22 mouse cellular contexts compared by ENCODE assay signal in genomic region chr5:73336448-73336847, GRCm38 (mm10). TPM values are rescaled to one million over a fixed set of nuclear protein-coding genes. Genes with fewer than 3 reads are reported as not detected.
A peak's percentile ranks its signal among the peaks of the same experiment; 100 is the strongest.
DNase-seq lines count a peak whose midpoint lies in the region; ATAC-seq and TF ChIP-seq lines count a peak whose summit lies in the region.
"Had no signal": no experiment of that assay in that cellular context is flagged by ENCODE, and none has a peak within 500 bp of the region (broad histone marks: within the 10 kb centered on the region; RNA-seq: fewer than 3 reads in every experiment).

No protein-coding gene starts in this region.

- peaks cover 33% of the 10 kb centered on the region for H3K4me1 ChIP-seq in heart, embryonic 11.5 days (ENCODE audit: control insufficient read depth, insufficient read depth, low read length)
- peaks cover 13% of the 10 kb centered on the region for H3K4me1 ChIP-seq in liver, adult 2 months (ENCODE audit: control insufficient read depth, insufficient read depth, low read length)
- peaks cover 4% of the 10 kb centered on the region for H3K4me1 ChIP-seq in liver, postnatal 0 days (ENCODE audit: insufficient read depth)
- peaks cover 6% of the 10 kb centered on the region for H3K4me1 ChIP-seq in cortical plate, adult 2 months (ENCODE audit: control insufficient read depth, insufficient read depth, low read length)
- H3K4me1 ChIP-seq in small intestine, adult 2 months (ENCODE audit: control insufficient read depth, insufficient read depth, insufficient read length, low read length) = peaks cover 17% of the 10 kb centered on the region

- H3K27me3 ChIP-seq in heart, embryonic 11.5 days (ENCODE audit: control insufficient read depth, insufficient read depth, low read length) = no peaks in the 10 kb centered on the region
- no peaks in the 10 kb centered on the region for H3K27me3 ChIP-seq in liver, adult 2 months (ENCODE audit: control insufficient read depth, insufficient read depth, low read length)
- no peaks in the 10 kb centered on the region for H3K27me3 ChIP-seq in liver, postnatal 0 days (ENCODE audit: insufficient read depth, low read length)
- no peaks in the 10 kb centered on the region for H3K27me3 ChIP-seq in small intestine, adult 2 months (ENCODE audit: control insufficient read depth, insufficient read depth, low read length)
- H3K27me3 ChIP-seq: embryonic facial prominence, embryonic 15.5 days had no signal

- H3K9me3 ChIP-seq in heart, embryonic 11.5 days (replicated peaks; ENCODE audit: control insufficient read depth, low read length) = no peaks in the 10 kb centered on the region
- H3K9me3 ChIP-seq in liver, postnatal 0 days (ENCODE audit: low read length) = no peaks in the 10 kb centered on the region
- H3K9me3 ChIP-seq: embryonic facial prominence, embryonic 15.5 days; limb, embryonic 12.5 days; liver, embryonic 12.5 days; midbrain, embryonic 10.5 days had no signal

- H3K36me3 ChIP-seq in heart, embryonic 11.5 days (ENCODE audit: control insufficient read depth, insufficient read depth, low read length) = no peaks in the 10 kb centered on the region
- no peaks in the 10 kb centered on the region for H3K36me3 ChIP-seq in liver, adult 2 months (ENCODE audit: control insufficient read depth, insufficient read depth, low read length)
- no peaks in the 10 kb centered on the region for H3K36me3 ChIP-seq in liver, postnatal 0 days (replicated peaks; ENCODE audit: insufficient read depth, low read length)
- H3K36me3 ChIP-seq in small intestine, adult 2 months (ENCODE audit: control insufficient read depth, insufficient read depth, low read length) = peaks cover 7% of the 10 kb centered on the region
- H3K36me3 ChIP-seq: embryonic facial prominence, embryonic 15.5 days; limb, embryonic 12.5 days; liver, embryonic 12.5 days; midbrain, embryonic 10.5 days had no signal

- no peak overlapping the region for H3K27ac ChIP-seq in heart, embryonic 11.5 days (ENCODE audit: low read depth, low read length)
- H3K27ac ChIP-seq in liver, adult 2 months (replicated peaks; ENCODE audit: insufficient read depth, low read depth, low read length) = no peak overlapping the region
- no peak overlapping the region for H3K27ac ChIP-seq in liver, postnatal 0 days (ENCODE audit: low read depth)
- H3K27ac ChIP-seq in cortical plate, adult 2 months (ENCODE audit: insufficient read depth, low read length) = no peak overlapping the region
- peak overlapping the region; percentile 50; the same call in 1 of the 2 replicates for H3K27ac ChIP-seq in small intestine, adult 2 months (ENCODE audit: insufficient read depth, low read depth, low read length)
- H3K27ac ChIP-seq: embryonic facial prominence, embryonic 15.5 days; gastrocnemius, adult 2 months; limb, embryonic 12.5 days; liver, embryonic 12.5 days; midbrain, embryonic 10.5 days had no signal

- no peaks in the 10 kb centered on the region; the same call in 1 of the 2 replicates for H3K79me2 ChIP-seq in liver, adult 2 months (ENCODE audit: control insufficient read depth, insufficient read depth, low read length)

- TF ChIP-seq POLR2A in liver, adult 2 months (IDR thresholded peaks at IDR 0.05; ENCODE audit: extremely low read depth, insufficient read depth, low read length) = no peak
- TF ChIP-seq POLR2A in cortical plate, adult 2 months (IDR thresholded peaks at IDR 0.05; ENCODE audit: extremely low read depth, insufficient read depth, low read length) = no peak
- TF ChIP-seq POLR2A in small intestine, adult 2 months (IDR thresholded peaks at IDR 0.05; ENCODE audit: low read depth, low read length) = no peak

- no peak overlapping the region for H3K4me3 ChIP-seq in heart, embryonic 11.5 days (ENCODE audit: low read depth, low read length)
- no peak overlapping the region for H3K4me3 ChIP-seq in liver, adult 2 months (ENCODE audit: insufficient read depth, low read depth, low read length)
- H3K4me3 ChIP-seq in liver, postnatal 0 days (ENCODE audit: low read depth, low read length) = no peak overlapping the region
- peak overlapping the region; percentile 76; the same call in 1 of the 2 replicates for H3K4me3 ChIP-seq in cortical plate, adult 2 months (ENCODE audit: insufficient read depth, low read length)
- H3K4me3 ChIP-seq in small intestine, adult 2 months (ENCODE audit: low read depth, low read length) = peak overlapping the region; percentile 7; the same call in 1 of the 2 replicates
- H3K4me3 ChIP-seq: embryonic facial prominence, embryonic 15.5 days; gastrocnemius, adult 2 months; limb, embryonic 12.5 days; liver, embryonic 12.5 days; midbrain, embryonic 10.5 days; myocyte had no signal

- H3K9ac ChIP-seq in heart, embryonic 11.5 days (ENCODE audit: low read depth, low read length) = no peak overlapping the region; the same call in 1 of the 2 replicates
- H3K9ac ChIP-seq in liver, adult 2 months (ENCODE audit: low read depth, low read length) = no peak overlapping the region
- H3K9ac ChIP-seq in liver, postnatal 0 days (replicated peaks) = no peak overlapping the region
- H3K9ac ChIP-seq: embryonic facial prominence, embryonic 15.5 days; limb, embryonic 12.5 days; liver, embryonic 12.5 days had no signal

- H3K4me2 ChIP-seq in heart, embryonic 11.5 days = 0 out of 2 replicates have a peak overlapping the region, but pooled peaks have one; percentile 15
- H3K4me2 ChIP-seq in liver, postnatal 0 days (ENCODE audit: low read depth, low read length) = no peak overlapping the region
- H3K4me2 ChIP-seq: embryonic facial prominence, embryonic 15.5 days; limb, embryonic 12.5 days; liver, embryonic 12.5 days had no signal

- ATAC-seq in heart, embryonic 11.5 days (replicated peaks; ENCODE audit: insufficient number of reproducible peaks, low FRiP score, low TSS enrichment) = no peak
- no peak for ATAC-seq in liver, postnatal 0 days
- ATAC-seq: activated CD4-positive, CD25-positive, alpha-beta regulatory T cell, adult 4 months; forebrain, embryonic 14.5 days; liver, embryonic 12.5 days; midbrain, embryonic 16.5 days had no signal

- no peak for TF ChIP-seq EP300 in liver, postnatal 0 days (IDR thresholded peaks at IDR 0.05; ENCODE audit: low read depth)

- 21% methylated on average over 5 of the region's 5 CpGs for WGBS in heart, embryonic 11.5 days (ENCODE audit: insufficient replicate concordance)
- 42% methylated on average over 5 of the region's 5 CpGs for WGBS in liver, adult 2 months
- WGBS in liver, postnatal 0 days (ENCODE audit: insufficient replicate concordance) = 70% methylated on average over 5 of the region's 5 CpGs
- WGBS in small intestine, adult 2 months = 23% methylated on average over 5 of the region's 5 CpGs

- no peak for DNase-seq in heart, postnatal 4 days
- peak; percentile 53 for DNase-seq in liver, adult 2 months (ENCODE audit: extremely low read depth, low read depth, low spot score)
- DNase-seq in liver, postnatal 0 days = no peak
- no peak for DNase-seq in kidney, postnatal 14 days
- DNase-seq in adrenal gland, postnatal 25 days = no peak
- DNase-seq: adrenal gland, postnatal 10 days; cerebellum, adult 8-10 months; gastrocnemius, adult 2 months; kidney, adult 8-10 months; kidney, postnatal 10 days; thymus, postnatal 14 days had no signal

- TF ChIP-seq CTCF in liver, adult 2 months (IDR thresholded peaks at IDR 0.05; ENCODE audit: low read depth, low read length) = no peak
- no peak for TF ChIP-seq CTCF in liver, postnatal 0 days (IDR thresholded peaks at IDR 0.05; ENCODE audit: low read depth)
- no peak for TF ChIP-seq CTCF in cortical plate, adult 2 months (IDR thresholded peaks at IDR 0.05; ENCODE audit: extremely low read depth, insufficient read depth, low read length)
- TF ChIP-seq CTCF in small intestine, adult 2 months (IDR thresholded peaks at IDR 0.05; ENCODE audit: extremely low read depth, insufficient read length, insufficient replicate concordance, low read depth, low read length) = no peak

RNA-seq across cellular contexts. Expression of gene Ociad2, which starts 4.4 kb away (rescaled TPM):
- polyA plus RNA-seq in heart, embryonic 11.5 days (2014; fragmentation: Nextera tagmentation; extraction: Ambion mirVana) = 21.6 and 22.5 TPM in 2 replicates
- total RNA-seq in heart, postnatal 4 days (2021) = 10 to 100 TPM in 1 of 2 experiments, 1 to 10 TPM in 1; 9.6 to 12.1 TPM
- total RNA-seq in liver, adult 2 months (2014; rRNA removed) = 8.4 and 10.3 TPM in 2 replicates
- 3.4 and 4.3 TPM in 2 replicates for polyA plus RNA-seq in liver, adult 2 months (2012; rRNA removed)
- polyA plus RNA-seq in liver, postnatal 0 days (2015; fragmentation: Nextera tagmentation; extraction: Ambion mirVana) = 1.2 and 2.0 TPM in 2 replicates
- polyA plus RNA-seq in cortical plate, adult 2 months (2012; rRNA removed) = 53.7 and 60.5 TPM in 2 replicates
- polyA plus RNA-seq in small intestine, adult 2 months (2012; rRNA removed) = 10.6 and 12.7 TPM in 2 replicates
- total RNA-seq in adrenal gland, postnatal 25 days (2021) = 17.4 and 24.9 TPM in 2 replicates

RNA-seq across cellular contexts. Expression of gene Ociad1, which starts 43.9 kb away (rescaled TPM):
- 156 and 190 TPM in 2 replicates for polyA plus RNA-seq in heart, embryonic 11.5 days (2014; fragmentation: Nextera tagmentation; extraction: Ambion mirVana)
- total RNA-seq in heart, postnatal 4 days (2021) = 100 to 1,000 TPM; 261 to 264 TPM
- 57.6 and 68.1 TPM in 2 replicates for total RNA-seq in liver, adult 2 months (2014; rRNA removed)
- polyA plus RNA-seq in liver, adult 2 months (2012; rRNA removed) = 49.1 and 50.3 TPM in 2 replicates
- polyA plus RNA-seq in liver, postnatal 0 days (2015; fragmentation: Nextera tagmentation; extraction: Ambion mirVana) = 98.7 and 105 TPM in 2 replicates
- polyA plus RNA-seq in cortical plate, adult 2 months (2012; rRNA removed) = 315 and 343 TPM in 2 replicates
- 14.8 and 16.0 TPM in 2 replicates for polyA plus RNA-seq in small intestine, adult 2 months (2012; rRNA removed)
- 245 and 249 TPM in 2 replicates for total RNA-seq in adrenal gland, postnatal 25 days (2021)

Comparison
In these comparisons a context has a peak if more than half of its experiments do, and no peak if none do; other contexts are left out.
1. H3K4me3 ChIP-seq: peak in cortical plate, adult 2 months (single experiment) and small intestine, adult 2 months (single experiment); none in heart, embryonic 11.5 days (single experiment), liver, adult 2 months (single experiment) and liver, postnatal 0 days (single experiment).